Mouse (Mus musculus): ENCODE results near the gene Hnrnpk. TPM values are rescaled to one million over a fixed set of nuclear protein-coding genes. Genes with fewer than 3 reads are reported as not detected.

Hnrnpk gene
- polyA plus RNA-seq, 1 experiment from 2014 or later = 1,061 TPM

GRCm38 (mm10) chr13:58358629-58359303 lies 44.4 kb downstream of the Hnrnpk start, which contains the start of gene Kif27:
Kif27 (minus strand) TSS chr13:58359122.
- H3K27ac ChIP-seq (ENCODE audit: low read length) = peak within 1 kb of the TSS; percentile 39; the same call in 1 of the 2 replicates

GRCm38 (mm10) chr13:58352996-58353395 lies 50.1 kb downstream of the Hnrnpk start:
- Histone ChIP-seq H3K4me1 (ENCODE audit: control insufficient read depth, insufficient read depth, low read length) (no peaks in the 10 kb centered on the region), H3K9me3 (replicated peaks; ENCODE audit: control insufficient read depth, low read length) (no peaks in the 10 kb centered on the region), H3K4me2 (ENCODE audit: low read depth, low read length) (no peak overlapping the region), H3K27ac (ENCODE audit: low read length) (no peak overlapping the region), H3K9ac (ENCODE audit: low read length) (no peak overlapping the region), H3K4me3 (ENCODE audit: low read length) (no peak overlapping the region), H3K27me3 (ENCODE audit: control insufficient read depth, insufficient read depth, low read length) (no peaks in the 10 kb centered on the region), H3K36me3 (ENCODE audit: control insufficient read depth, insufficient read depth) (no peaks in the 10 kb centered on the region)
- no peak for ATAC-seq (replicated peaks; ENCODE audit: extremely low read depth, insufficient read depth, low FRiP score)

More at GRCm38 (mm10) chr13:58358629-58359303, 44.4 kb downstream of the Hnrnpk start, which contains the start of gene Kif27:
- Histone ChIP-seq H3K4me1 (ENCODE audit: control insufficient read depth, insufficient read depth, low read length) (0 out of 2 replicates have a peak, but pooled peaks cover 2% of the 10 kb centered on the region), H3K4me3 (ENCODE audit: low read length) (peak within 1 kb of the TSS; percentile 60), H3K4me2 (ENCODE audit: low read depth, low read length) (peak within 1 kb of the TSS; percentile 99), H3K9ac (ENCODE audit: low read length) (peak within 1 kb of the TSS; percentile 76), H3K9me3 (replicated peaks; ENCODE audit: control insufficient read depth, low read length) (0 out of 2 replicates have a peak, but pooled peaks cover 6% of the 10 kb centered on the region), H3K36me3 (ENCODE audit: control insufficient read depth, insufficient read depth) (no peaks in the 10 kb centered on the region), H3K27me3 (ENCODE audit: control insufficient read depth, insufficient read depth, low read length) (no peaks in the 10 kb centered on the region)
- WGBS = 1% methylated on average over 79 of the region's 85 CpGs
- ATAC-seq (replicated peaks; ENCODE audit: extremely low read depth, insufficient read depth, low FRiP score) = peak; percentile 100

GRCm38 (mm10) chr13:58350606-58351005 lies 52.5 kb downstream of the Hnrnpk start:
- no peak overlapping the region for H3K4me3 ChIP-seq (ENCODE audit: low read length)
- 43% methylated on average over 4 of the region's 4 CpGs for WGBS
- no peaks in the 10 kb centered on the region for H3K36me3 ChIP-seq (ENCODE audit: control insufficient read depth, insufficient read depth)
- no peak overlapping the region for H3K4me2 ChIP-seq (ENCODE audit: low read depth, low read length)
- H3K27me3 ChIP-seq (ENCODE audit: control insufficient read depth, insufficient read depth, low read length) = no peaks in the 10 kb centered on the region
- H3K9ac ChIP-seq (ENCODE audit: low read length) = no peak overlapping the region
- no peaks in the 10 kb centered on the region for H3K4me1 ChIP-seq (ENCODE audit: control insufficient read depth, insufficient read depth, low read length)
- no peak overlapping the region for H3K27ac ChIP-seq (ENCODE audit: low read length)
- ATAC-seq (replicated peaks; ENCODE audit: extremely low read depth, insufficient read depth, low FRiP score) = no peak
- no peaks in the 10 kb centered on the region for H3K9me3 ChIP-seq (replicated peaks; ENCODE audit: control insufficient read depth, low read length)

- Histone ChIP-seq H3K27ac (ENCODE audit: low read length) (no peak overlapping the region), H3K36me3 (ENCODE audit: control insufficient read depth, insufficient read depth) (no peaks in the 10 kb centered on the region), H3K4me3 (ENCODE audit: low read length) (no peak overlapping the region), H3K9ac (ENCODE audit: low read length) (no peak overlapping the region), H3K9me3 (replicated peaks; ENCODE audit: control insufficient read depth, low read length) (no peaks in the 10 kb centered on the region), H3K4me2 (ENCODE audit: low read depth, low read length) (no peak overlapping the region), H3K4me1 (ENCODE audit: control insufficient read depth, insufficient read depth, low read length) (no peaks in the 10 kb centered on the region), H3K27me3 (ENCODE audit: control insufficient read depth, insufficient read depth, low read length) (no peaks in the 10 kb centered on the region)
- WGBS = 79% methylated on average over 9 of the region's 9 CpGs
- no peak for ATAC-seq (replicated peaks; ENCODE audit: extremely low read depth, insufficient read depth, low FRiP score)
Observed at GRCm38 (mm10) chr13:58344505-58344904, 58.6 kb downstream of the Hnrnpk start.

MicroRNAs encoded within 50 kb of the gene (microRNA counts, 519-probe panel; counts per million panel counts)
- microRNA mmu-miR-7a = 2,253 counts per million, percentile 41 among the panel's probes with 10 or more counts

Small RNAs within 50 kb of the gene (microRNA-seq; reads per million reads assigned to microRNA genes)
- 40.3 reads per million, percentile 41 among the genes with 10 or more reads in this experiment for gene Mir7-1

Other genes starting within 250 kb of the Hnrnpk start
- 32.4 and 35.8 TPM in 2 replicates for gene Idnk, start 245.7 kb downstream of the Hnrnpk start, polyA plus RNA-seq (2015; fragmentation: Nextera tagmentation; extraction: Ambion mirVana)
- gene Ubqln1, start 187.7 kb downstream of the Hnrnpk start, polyA plus RNA-seq (2015; fragmentation: Nextera tagmentation; extraction: Ambion mirVana) = 71.4 and 71.8 TPM in 2 replicates
- gene Gkap1, start 127.6 kb downstream of the Hnrnpk start, polyA plus RNA-seq (2015; fragmentation: Nextera tagmentation; extraction: Ambion mirVana) = 17.0 and 18.9 TPM in 2 replicates
- 0.30 and 0.35 TPM in 2 replicates for gene Kif27, start 44.2 kb downstream of the Hnrnpk start, polyA plus RNA-seq (2015; fragmentation: Nextera tagmentation; extraction: Ambion mirVana)
- gene 2210016F16Rik, start 18.1 kb downstream of the Hnrnpk start, polyA plus RNA-seq (2015; fragmentation: Nextera tagmentation; extraction: Ambion mirVana) = 29.5 and 32.1 TPM in 2 replicates
- gene Rmi1, start 1.1 kb downstream of the Hnrnpk start, polyA plus RNA-seq (2015; fragmentation: Nextera tagmentation; extraction: Ambion mirVana) = 19.4 and 21.9 TPM in 2 replicates
- gene Slc28a3, start 207.5 kb upstream of the Hnrnpk start, polyA plus RNA-seq (2015; fragmentation: Nextera tagmentation; extraction: Ambion mirVana) = not detected in 2 replicates

All from heart, embryonic 16.5 days (tissue).